Mouse (Mus musculus) cerebellum, adult 2 months (tissue): ENCODE measurements at regions not wholly inside any gene's neighbourhood (a gene's known extent, or its start where the extent isn't known, plus 50 kb on each side); places are given as distances from the start of the nearest gene placed in this dataset.

Experiments used
- CTCF ChIP-seq: fragments of 200-500 bp; IDR thresholded peaks from 2 replicates; pipeline ENCODE4 v1.5.1; 2011; ENCODE audit warnings: low read depth, mild to moderate bottlenecking, control low read depth, low read length, moderate library complexity, borderline replicate concordance; ENCODE audit not compliant: insufficient read depth
- POLR2A ChIP-seq: fragments of 200-500 bp; IDR thresholded peaks from 2 replicates; pipeline ENCODE4 v1.6.1; 2011; ENCODE audit warnings: low read length, control low read depth, borderline replicate concordance; ENCODE audit not compliant: insufficient read depth

- TF ChIP-seq POLR2A (no peak), CTCF (no peak)
Measured at GRCm38 (mm10) chr4:12334429-12334828, 162.6 kb upstream of the Fam92a start.
